Mouse (Mus musculus) megakaryocyte, embryonic 14.5 days (primary cell): ENCODE measurements at regions not wholly inside any gene's neighbourhood (a gene's known extent, or its start where the extent isn't known, plus 50 kb on each side); places are given as distances from the start of the nearest gene placed in this dataset.

Experiments
- H3K27me3 ChIP-seq: replicated peaks from 2 replicates; pipeline ENCODE3; 2012; ENCODE audit warnings: inconsistent platforms
- H3K36me3 ChIP-seq: replicated peaks from 2 replicates; pipeline ENCODE3; 2012; ENCODE audit warnings: low read length, inconsistent platforms, mixed read lengths
- H3K4me1 ChIP-seq: 2 replicates; pipeline ENCODE4 v1.6.1; 2012; ENCODE audit warnings: inconsistent platforms
- H3K4me3 ChIP-seq: replicated peaks from 2 replicates; pipeline ENCODE3; 2012; ENCODE audit warnings: moderate library complexity, mild to moderate bottlenecking, inconsistent platforms
- H3K9me3 ChIP-seq: 2 replicates; pipeline ENCODE4 v1.6.1; 2012; ENCODE audit warnings: inconsistent platforms
- FLI1 ChIP-seq: IDR thresholded peaks from 2 replicates; pipeline ENCODE4 v1.6.1; 2012; ENCODE audit warnings: low read length, inconsistent platforms, mixed read lengths
- GATA1 ChIP-seq: IDR thresholded peaks from 3 replicates; pipeline ENCODE4 v1.6.1; 2012; ENCODE audit warnings: mixed read lengths, low read length, inconsistent platforms, borderline replicate concordance

DNA sequence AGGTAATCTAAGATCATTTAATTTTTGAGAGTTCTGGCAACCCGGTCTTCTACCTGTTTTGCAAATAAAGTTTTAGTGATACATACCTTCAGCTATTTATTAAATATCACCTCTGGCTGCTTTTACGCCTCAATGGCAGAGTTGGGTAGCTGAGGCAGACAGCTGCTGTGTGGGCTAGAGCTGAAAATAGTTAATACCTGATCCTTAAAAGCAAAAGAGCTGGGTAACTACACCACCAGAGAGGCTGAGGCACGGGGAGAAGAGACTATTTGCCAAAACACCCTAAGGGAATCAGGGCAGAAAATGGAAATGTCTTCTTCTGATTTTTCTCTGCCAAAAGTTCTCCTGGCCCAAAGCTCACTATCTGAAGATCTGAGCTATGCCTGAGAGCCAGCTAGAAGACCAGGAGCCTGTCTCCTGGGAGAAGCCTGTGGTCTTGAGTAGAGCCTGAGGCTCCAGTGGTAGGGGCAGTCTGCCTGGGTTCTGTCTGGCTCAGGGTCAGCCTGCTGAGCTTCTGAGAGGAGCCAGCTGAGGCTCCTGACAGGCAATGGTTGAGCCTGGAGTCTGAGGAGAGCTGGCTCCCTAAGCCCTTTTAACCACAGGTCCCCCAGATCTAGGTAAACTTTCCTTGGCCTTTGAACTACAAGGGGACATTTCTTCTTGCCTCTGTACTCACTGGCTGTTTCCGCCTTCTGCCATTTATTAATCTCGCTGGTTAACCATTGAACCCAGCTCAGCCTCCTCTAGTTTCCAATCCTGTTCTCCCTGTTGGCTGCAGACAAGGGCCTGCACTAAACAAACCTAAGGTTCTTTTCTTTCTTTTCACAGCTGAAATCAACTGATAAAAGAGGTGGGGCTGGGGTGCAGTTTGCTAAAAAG is 208.7 kb downstream of the Opa1 start:
- Histone ChIP-seq H3K27me3 (peaks cover 21% of the 10 kb centered on the region), H3K36me3 (peaks cover 11% of the 10 kb centered on the region), H3K4me3 (no peak overlapping the region), H3K4me1 (peaks cover 28% of the 10 kb centered on the region), H3K9me3 (peaks cover 16% of the 10 kb centered on the region)
- TF ChIP-seq GATA1 (no peak), FLI1 (no peak)

DNA sequence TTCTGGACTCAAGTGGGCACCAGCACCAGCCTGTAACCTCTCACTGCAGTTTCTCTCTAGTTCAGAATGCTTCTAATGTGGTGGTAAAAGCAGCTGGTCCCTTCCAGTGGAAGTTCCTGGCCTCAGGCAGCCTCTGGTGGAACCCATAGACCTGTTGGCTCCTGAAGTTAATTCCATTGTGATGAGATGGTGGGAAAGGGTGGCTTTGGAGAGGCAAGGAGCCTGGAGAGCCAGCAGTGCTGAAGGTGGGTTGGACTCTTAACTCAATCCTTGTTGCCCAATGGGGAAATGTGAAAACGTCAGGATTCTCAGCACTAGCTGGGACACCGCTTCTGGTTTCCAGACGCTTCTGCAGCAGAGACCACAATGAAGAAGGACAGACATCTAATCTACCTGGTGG is 210.9 kb downstream of the Opa1 start:
- Histone ChIP-seq H3K4me3 (no peak overlapping the region), H3K36me3 (peaks cover 11% of the 10 kb centered on the region), H3K4me1 (peaks cover 12% of the 10 kb centered on the region), H3K9me3 (peaks cover 16% of the 10 kb centered on the region), H3K27me3 (peaks cover 30% of the 10 kb centered on the region)
- no peak for TF ChIP-seq FLI1
- no peak for TF ChIP-seq GATA1

DNA sequence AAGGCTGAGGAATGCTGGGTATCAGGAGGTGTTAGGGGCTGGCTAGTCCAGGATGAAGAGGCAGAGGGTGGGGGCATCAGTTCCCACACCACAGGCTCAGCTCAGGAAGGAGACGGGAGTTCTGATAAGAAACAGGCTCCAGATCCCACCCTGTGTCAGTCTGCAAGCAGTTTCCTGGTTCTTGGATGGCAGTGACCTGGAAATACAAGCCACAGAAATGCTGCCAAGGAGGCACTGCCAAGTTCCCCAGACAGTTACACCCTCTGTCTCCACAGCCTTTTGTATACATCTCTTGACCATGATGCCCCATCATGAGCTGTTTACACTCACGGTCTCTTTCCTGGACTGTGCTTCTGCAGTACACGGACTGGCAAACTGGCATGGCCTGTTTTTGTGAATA is 220.1 kb downstream of the Opa1 start:
- peaks cover 41% of the 10 kb centered on the region for H3K27me3 ChIP-seq
- H3K9me3 ChIP-seq = no peaks in the 10 kb centered on the region
- no peak for TF ChIP-seq GATA1
- TF ChIP-seq FLI1 = no peak
- peak overlapping the region; percentile 16 for H3K4me3 ChIP-seq
- no peaks in the 10 kb centered on the region for H3K36me3 ChIP-seq
- H3K4me1 ChIP-seq = peaks cover 49% of the 10 kb centered on the region

- H3K4me3 ChIP-seq = no peak overlapping the region
- no peaks in the 10 kb centered on the region for H3K36me3 ChIP-seq
- H3K27me3 ChIP-seq = peaks cover 43% of the 10 kb centered on the region
- TF ChIP-seq FLI1 (no peak), GATA1 (no peak)
- H3K9me3 ChIP-seq = no peaks in the 10 kb centered on the region
- peaks cover 49% of the 10 kb centered on the region for H3K4me1 ChIP-seq
Measured at GRCm38 (mm10) chr16:29799893-29800292, 220.8 kb downstream of the Opa1 start.

GRCm38 (mm10) chr16:29800457-29800856 is 221.3 kb downstream of the Opa1 start:
- H3K9me3 ChIP-seq = no peaks in the 10 kb centered on the region
- no peak overlapping the region for H3K4me3 ChIP-seq
- peaks cover 46% of the 10 kb centered on the region for H3K4me1 ChIP-seq
- peaks cover 43% of the 10 kb centered on the region for H3K27me3 ChIP-seq
- H3K36me3 ChIP-seq = no peaks in the 10 kb centered on the region
- no peak for TF ChIP-seq GATA1
- no peak for TF ChIP-seq FLI1

GRCm38 (mm10) chr16:29802085-29802484 is 223.0 kb downstream of the Opa1 start:
- peaks cover 44% of the 10 kb centered on the region for H3K4me1 ChIP-seq
- H3K4me3 ChIP-seq = no peak overlapping the region
- TF ChIP-seq GATA1 = no peak
- no peak for TF ChIP-seq FLI1
- peaks cover 42% of the 10 kb centered on the region for H3K27me3 ChIP-seq
- H3K36me3 ChIP-seq = no peaks in the 10 kb centered on the region
- no peaks in the 10 kb centered on the region for H3K9me3 ChIP-seq

GRCm38 (mm10) chr16:29802603-29803002 is 223.5 kb downstream of the Opa1 start:
- no peak overlapping the region for H3K4me3 ChIP-seq
- no peaks in the 10 kb centered on the region for H3K36me3 ChIP-seq
- TF ChIP-seq GATA1 (no peak), FLI1 (no peak)
- peaks cover 39% of the 10 kb centered on the region for H3K4me1 ChIP-seq
- no peaks in the 10 kb centered on the region for H3K9me3 ChIP-seq
- peaks cover 41% of the 10 kb centered on the region for H3K27me3 ChIP-seq

DNA sequence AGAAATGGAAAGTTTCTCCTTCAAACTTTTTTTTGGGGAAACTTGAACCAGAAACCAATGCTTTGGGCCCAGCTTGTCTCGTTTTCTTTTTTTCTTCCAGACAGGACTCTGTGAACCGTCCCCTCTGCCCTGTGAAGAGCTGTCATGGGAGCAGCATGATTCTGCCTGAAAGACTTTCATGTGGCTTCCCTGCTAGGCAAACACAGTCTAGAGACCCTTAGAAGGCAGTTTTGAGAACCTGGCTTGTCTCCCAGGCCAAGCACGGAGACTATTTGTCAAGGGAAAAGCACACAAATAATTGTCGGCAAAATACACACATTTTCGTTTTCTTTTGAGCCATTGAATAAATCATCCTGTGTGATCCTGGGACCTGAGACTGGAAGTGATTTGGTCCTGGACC is 228.7 kb downstream of the Opa1 start:
- H3K36me3 ChIP-seq = no peaks in the 10 kb centered on the region
- H3K4me1 ChIP-seq = peaks cover 3% of the 10 kb centered on the region
- TF ChIP-seq FLI1 = no peak
- TF ChIP-seq GATA1 = no peak
- H3K9me3 ChIP-seq = 0 out of 2 replicates have a peak, but pooled peaks cover 3% of the 10 kb centered on the region
- H3K4me3 ChIP-seq = no peak overlapping the region
- peaks cover 68% of the 10 kb centered on the region for H3K27me3 ChIP-seq

GRCm38 (mm10) chr16:29808851-29809250 is 229.7 kb downstream of the Opa1 start:
- Histone ChIP-seq H3K4me3 (no peak overlapping the region), H3K4me1 (peaks cover 13% of the 10 kb centered on the region), H3K9me3 (0 out of 2 replicates have a peak, but pooled peaks cover 3% of the 10 kb centered on the region), H3K36me3 (no peaks in the 10 kb centered on the region), H3K27me3 (peaks cover 78% of the 10 kb centered on the region)
- no peak for TF ChIP-seq FLI1
- no peak for TF ChIP-seq GATA1

DNA sequence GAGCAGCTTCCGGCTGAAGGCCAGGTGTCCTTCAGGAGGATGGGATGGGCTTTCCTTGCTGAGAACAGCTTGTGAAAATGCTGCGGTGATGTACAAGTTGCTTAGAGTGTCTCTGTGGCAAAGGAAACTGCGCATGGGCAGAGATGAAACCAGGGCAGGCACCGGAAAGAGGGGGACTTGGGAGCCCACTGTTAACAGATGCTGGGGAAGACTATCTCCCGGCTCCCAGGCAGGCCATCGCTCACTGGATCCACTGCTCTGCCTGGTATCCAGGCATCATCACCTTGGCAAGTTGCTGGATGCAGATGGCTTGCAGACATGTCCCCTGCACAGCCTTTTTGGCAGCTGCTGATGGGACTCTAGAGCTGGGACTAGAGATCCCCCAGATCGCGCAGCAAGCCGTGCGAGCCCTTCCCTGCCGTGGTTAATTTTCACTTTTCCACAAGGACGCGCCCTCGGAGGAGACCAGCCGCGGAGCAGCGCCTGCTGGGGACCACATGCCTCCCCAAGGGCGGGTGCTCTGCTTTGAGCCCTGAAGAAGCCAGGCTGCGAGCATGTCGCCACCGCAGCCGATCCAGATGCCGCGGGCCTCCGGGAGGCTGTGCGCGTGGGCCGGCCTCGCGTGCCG is 234.4 kb downstream of the Opa1 start:
- 0 out of 2 replicates have a peak, but pooled peaks cover 3% of the 10 kb centered on the region for H3K9me3 ChIP-seq
- H3K27me3 ChIP-seq = peaks cover 77% of the 10 kb centered on the region
- H3K4me3 ChIP-seq = peak overlapping the region; percentile 93
- TF ChIP-seq FLI1 = no peak
- no peak for TF ChIP-seq GATA1
- no peaks in the 10 kb centered on the region for H3K36me3 ChIP-seq
- peaks cover 47% of the 10 kb centered on the region for H3K4me1 ChIP-seq
